Mouse (Mus musculus) limb, embryonic 13.5 days (tissue): ENCODE data around the gene Osbpl9. TPM values are rescaled to one million over a fixed set of nuclear protein-coding genes. Genes with fewer than 3 reads are reported as not detected.

ENCODE experiments used
- ATAC-seq: fragments of 200-750 bp; cut with Nextera tagmentation; 2 replicates; pipeline ENCODE4 v1.8.0; 2017; ENCODE audit warnings: low read depth, moderate number of reproducible peaks, moderate TSS enrichment; ENCODE audit not compliant: low FRiP score
- H3K27ac ChIP-seq: fragments of 300-500 bp; sonication (generic); 2 replicates; pipeline ENCODE4 v1.5.1; 2015; ENCODE audit warnings: inconsistent platforms, mild to moderate bottlenecking, moderate library complexity
- H3K27me3 ChIP-seq: fragments of 300-500 bp; sonication (generic); 2 replicates; pipeline ENCODE4 v1.6.1; 2015; ENCODE audit warnings: mild to moderate bottlenecking, inconsistent platforms
- H3K36me3 ChIP-seq: fragments of 300-500 bp; sonication (generic); 2 replicates; pipeline ENCODE4 v1.6.1; 2015; ENCODE audit warnings: inconsistent platforms, mild to moderate bottlenecking, moderate library complexity
- H3K4me1 ChIP-seq: fragments of 300-500 bp; sonication (generic); 2 replicates; pipeline ENCODE4 v1.6.1; 2015; ENCODE audit warnings: inconsistent platforms
- H3K4me2 ChIP-seq: fragments of 300-500 bp; sonication (generic); replicated peaks from 2 replicates; pipeline ENCODE4 v1.6.1; 2015; ENCODE audit warnings: inconsistent platforms, mild to moderate bottlenecking, moderate library complexity
- H3K4me3 ChIP-seq: fragments of 300-500 bp; sonication (generic); 2 replicates; pipeline ENCODE4 v1.5.1; 2015; ENCODE audit warnings: moderate library complexity, mild to moderate bottlenecking, inconsistent platforms
- H3K9ac ChIP-seq: fragments of 300-500 bp; sonication (generic); 2 replicates; pipeline ENCODE4 v1.6.1; 2015; ENCODE audit warnings: mild to moderate bottlenecking, inconsistent platforms
- H3K9me3 ChIP-seq: fragments of 300-500 bp; sonication (generic); 2 replicates; pipeline ENCODE4 v1.6.1; 2016; ENCODE audit warnings: inconsistent platforms
- WGBS: fragments of 180-500 bp; shearing (Covaris S2); methylation state at CpG from one replicate; pipeline ENCODE4 v1.1.7; 2015; 5-methylcytosine and 5-hydroxymethylcytosine counted together
- polyA plus RNA-seq: library from polyadenylated mRNA; unstranded; fragments of >200 nt; fragmentation: Nextera tagmentation; extraction: Ambion mirVana; gene quantifications from 2 replicates; pipeline ENCODE4 v1.2.1, GENCODE M21; 2015

Gene Osbpl9
- polyA plus RNA-seq, 1 experiment from 2014 or later, result 69.0 TPM

DNA sequence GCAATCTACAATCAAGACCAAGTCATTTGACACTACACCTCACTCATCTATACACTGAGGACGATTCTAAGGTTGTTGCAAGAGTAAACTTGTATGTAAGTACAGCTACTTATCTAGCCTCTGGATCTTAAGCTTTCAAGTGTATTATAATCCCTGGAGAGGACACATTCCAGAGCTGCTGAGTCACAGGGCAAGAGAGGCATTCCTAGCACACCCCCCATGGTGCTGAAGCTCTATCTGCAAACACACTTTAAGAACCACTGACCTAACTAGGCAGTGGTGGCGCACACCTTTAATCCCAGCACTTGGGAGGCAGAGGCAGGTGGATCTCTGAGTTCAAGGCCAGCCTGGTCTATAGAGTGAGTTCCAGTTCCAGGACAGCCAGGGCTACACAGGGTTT lies 51.9 kb downstream of the Osbpl9 start:
- Histone ChIP-seq H3K4me1 (peaks cover 4% of the 10 kb centered on the region), H3K27ac (no peak overlapping the region), H3K9me3 (no peaks in the 10 kb centered on the region), H3K9ac (no peak overlapping the region), H3K36me3 (peaks cover 6% of the 10 kb centered on the region; the same call in 1 of the 2 replicates), H3K27me3 (no peaks in the 10 kb centered on the region), H3K4me3 (no peak overlapping the region), H3K4me2 (no peak overlapping the region)
- ATAC-seq, result no peak
- 74% methylated on average over 2 of the region's 2 CpGs for WGBS

DNA sequence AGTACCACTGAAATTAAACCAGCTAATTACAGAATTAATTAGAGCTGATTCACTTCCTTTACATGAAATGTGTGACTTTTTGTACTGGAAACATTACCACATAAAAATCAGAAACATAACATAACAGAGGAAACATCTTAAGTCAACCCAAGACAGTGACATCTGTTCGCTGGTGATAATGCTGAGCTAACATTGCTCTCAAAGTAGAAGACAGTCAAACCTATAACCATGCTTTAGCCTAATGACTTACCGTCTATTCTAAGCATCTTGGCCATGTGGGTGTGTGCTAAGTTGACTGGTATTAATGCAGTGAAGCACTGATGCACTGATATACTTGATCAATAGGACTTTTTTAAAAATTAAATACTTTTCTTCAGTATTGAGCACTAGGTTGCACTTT lies 52.7 kb downstream of the Osbpl9 start:
- H3K9me3 ChIP-seq, result no peaks in the 10 kb centered on the region
- peaks cover 6% of the 10 kb centered on the region; the same call in 1 of the 2 replicates for H3K36me3 ChIP-seq
- no peak overlapping the region for H3K9ac ChIP-seq
- H3K27me3 ChIP-seq, result no peaks in the 10 kb centered on the region
- H3K4me3 ChIP-seq, result no peak overlapping the region
- H3K4me2 ChIP-seq, result no peak overlapping the region
- H3K4me1 ChIP-seq, result peaks cover 4% of the 10 kb centered on the region
- ATAC-seq, result no peak
- 83% methylated on average over 2 of the region's 2 CpGs for WGBS
- no peak overlapping the region for H3K27ac ChIP-seq

DNA sequence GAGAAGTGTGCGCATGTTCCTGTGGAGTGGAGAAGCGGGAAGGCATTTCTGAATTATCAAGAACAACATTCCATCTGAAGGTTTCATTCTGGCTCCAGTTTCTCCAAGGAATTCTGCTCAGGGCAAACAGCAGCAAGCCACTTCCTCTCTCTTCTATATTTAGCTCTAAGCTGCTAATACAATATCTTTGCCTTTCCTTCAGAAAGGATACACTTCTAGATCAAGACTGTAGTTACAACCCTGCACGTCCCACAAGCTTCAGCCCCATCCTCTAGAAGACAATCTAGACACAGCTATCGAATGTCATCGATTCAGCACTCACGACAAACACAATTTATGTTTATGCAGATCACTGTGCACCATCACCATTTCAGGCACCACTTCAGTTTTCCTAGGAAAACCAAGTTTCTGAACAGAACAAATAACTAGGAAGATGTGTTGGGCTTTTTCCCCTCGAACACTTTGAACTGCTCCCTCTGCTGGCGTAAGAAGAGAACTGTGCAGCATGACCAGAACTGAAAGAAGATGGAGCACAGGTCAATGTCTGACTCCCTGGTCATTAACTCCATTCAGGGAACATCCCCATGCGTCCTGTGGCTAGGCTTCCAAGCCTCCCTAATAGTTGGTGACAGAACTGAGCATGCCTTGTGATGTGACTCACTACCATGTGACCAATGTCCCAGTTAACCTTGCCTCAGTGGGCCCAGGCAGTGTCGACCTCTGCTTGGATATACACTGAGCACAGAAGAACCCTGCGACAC lies 54.6 kb downstream of the Osbpl9 start:
- no peak overlapping the region for H3K27ac ChIP-seq
- H3K36me3 ChIP-seq, result 0 out of 2 replicates have a peak, but pooled peaks cover 2% of the 10 kb centered on the region
- H3K9ac ChIP-seq, result no peak overlapping the region
- no peak for ATAC-seq
- WGBS, result 57% methylated on average over 11 of the region's 11 CpGs
- H3K27me3 ChIP-seq, result no peaks in the 10 kb centered on the region
- H3K9me3 ChIP-seq, result no peaks in the 10 kb centered on the region
- no peak overlapping the region for H3K4me3 ChIP-seq
- no peak overlapping the region for H3K4me2 ChIP-seq
- H3K4me1 ChIP-seq, result peaks cover 4% of the 10 kb centered on the region

DNA sequence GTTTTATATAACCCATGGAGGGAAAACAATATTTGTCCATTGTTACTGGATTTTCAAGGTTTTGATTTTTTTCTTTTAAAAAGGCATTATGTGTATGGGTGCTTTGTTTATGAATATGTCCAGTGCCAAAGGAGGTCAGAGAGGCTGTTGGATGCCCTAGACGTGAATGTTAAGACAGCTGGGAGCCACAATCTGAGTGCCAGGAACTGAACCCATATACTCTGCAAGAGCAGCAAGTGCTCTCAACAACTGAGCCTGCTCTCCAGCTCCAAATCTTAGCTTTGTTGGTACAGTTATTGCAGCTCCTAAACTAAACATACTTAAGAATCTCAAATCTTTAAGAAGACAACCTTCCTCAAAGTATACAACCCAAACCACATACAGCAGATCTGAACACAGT lies 59.0 kb downstream of the Osbpl9 start:
- Histone ChIP-seq H3K27ac (no peak overlapping the region), H3K4me2 (no peak overlapping the region), H3K9me3 (no peaks in the 10 kb centered on the region), H3K9ac (no peak overlapping the region), H3K4me3 (no peak overlapping the region), H3K27me3 (no peaks in the 10 kb centered on the region), H3K4me1 (peaks cover 8% of the 10 kb centered on the region), H3K36me3 (no peaks in the 10 kb centered on the region)
- ATAC-seq, result no peak
- 76% methylated on average over 1 of the region's 1 CpGs for WGBS

DNA sequence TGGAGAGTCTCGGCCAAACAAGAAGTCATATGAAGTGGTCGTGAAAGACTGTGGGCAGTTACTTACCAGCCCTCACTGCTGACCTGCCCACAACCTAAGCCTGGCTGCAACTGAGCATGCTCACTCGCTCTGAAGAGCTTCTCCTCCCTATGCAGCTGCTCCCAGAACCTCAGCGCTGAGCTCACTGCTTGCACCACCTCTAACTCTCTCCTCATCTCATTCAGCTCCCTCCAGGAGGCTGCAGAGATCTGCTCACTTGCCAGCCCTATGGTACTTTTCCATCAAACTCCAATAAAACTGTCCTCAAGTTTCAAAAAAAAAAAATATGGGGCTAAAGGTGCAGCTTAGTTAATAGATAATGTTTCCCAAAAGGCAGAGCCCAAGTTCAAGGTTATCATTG lies 63.5 kb downstream of the Osbpl9 start:
- Histone ChIP-seq H3K9me3 (no peaks in the 10 kb centered on the region), H3K27me3 (no peaks in the 10 kb centered on the region), H3K4me2 (no peak overlapping the region), H3K36me3 (no peaks in the 10 kb centered on the region), H3K9ac (no peak overlapping the region), H3K27ac (no peak overlapping the region), H3K4me3 (no peak overlapping the region), H3K4me1 (peaks cover 3% of the 10 kb centered on the region)
- ATAC-seq, result no peak
- WGBS, result 45% methylated on average over 4 of the region's 4 CpGs

DNA sequence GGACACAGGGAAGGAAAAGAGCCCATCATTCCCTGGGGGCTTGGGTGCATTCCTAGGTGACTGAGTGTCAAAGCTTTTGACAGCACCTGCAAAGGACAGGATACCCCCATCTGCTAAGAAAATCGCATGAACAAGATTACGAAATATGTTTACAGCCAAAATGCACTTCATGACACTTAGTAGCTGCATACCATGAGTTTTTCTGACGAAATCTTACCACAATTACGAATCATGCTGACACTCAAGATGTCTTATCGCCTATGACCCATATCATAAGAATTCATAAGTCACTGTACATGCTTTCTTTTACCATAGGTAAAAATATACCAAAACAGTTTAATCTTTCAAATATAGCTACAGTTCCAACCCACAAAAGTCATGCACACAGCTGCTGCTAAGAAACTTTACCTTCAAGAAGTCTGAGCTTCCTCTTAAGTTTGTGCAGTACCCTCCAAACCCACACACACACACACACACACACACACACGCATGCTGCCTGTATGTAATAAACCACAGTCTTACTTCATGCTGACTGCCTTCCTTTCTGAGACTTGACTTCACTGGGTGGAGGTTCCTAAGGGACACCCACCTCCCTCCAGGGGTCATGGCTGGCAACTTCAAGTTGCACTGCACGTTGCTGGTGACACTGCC lies 65.5 kb downstream of the Osbpl9 start:
- Histone ChIP-seq H3K9ac (no peak overlapping the region), H3K9me3 (no peaks in the 10 kb centered on the region), H3K4me1 (peaks cover 3% of the 10 kb centered on the region), H3K4me3 (no peak overlapping the region), H3K4me2 (no peak overlapping the region), H3K27me3 (no peaks in the 10 kb centered on the region), H3K36me3 (peaks cover 3% of the 10 kb centered on the region; the same call in 1 of the 2 replicates), H3K27ac (no peak overlapping the region)
- ATAC-seq, result no peak
- 82% methylated on average over 7 of the region's 7 CpGs for WGBS

DNA sequence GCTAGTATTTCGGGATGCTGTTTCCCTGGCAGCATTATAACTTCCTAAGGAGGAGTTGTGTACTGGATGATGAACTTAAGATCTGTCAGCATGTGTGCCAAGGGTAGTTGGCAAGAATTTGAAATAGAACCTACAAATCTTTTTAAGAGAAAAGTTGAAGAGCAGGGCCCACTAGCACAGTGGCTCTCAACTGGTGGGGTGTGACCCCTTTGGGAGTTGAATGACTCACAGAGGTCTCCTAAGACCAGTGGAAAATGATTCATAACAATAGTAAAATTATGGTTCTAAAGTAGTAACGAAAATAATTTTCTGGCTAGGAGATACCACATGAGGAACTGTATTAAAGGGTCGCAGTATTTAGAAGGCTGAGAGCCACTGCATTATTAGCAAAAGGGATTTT lies 67.1 kb downstream of the Osbpl9 start:
- Histone ChIP-seq H3K4me1 (peaks cover 3% of the 10 kb centered on the region), H3K36me3 (peaks cover 8% of the 10 kb centered on the region; the same call in 1 of the 2 replicates), H3K4me2 (no peak overlapping the region), H3K4me3 (no peak overlapping the region), H3K9ac (no peak overlapping the region), H3K9me3 (no peaks in the 10 kb centered on the region), H3K27ac (no peak overlapping the region), H3K27me3 (no peaks in the 10 kb centered on the region)
- ATAC-seq, result no peak
- WGBS, result 88% methylated on average over 3 of the region's 3 CpGs

DNA sequence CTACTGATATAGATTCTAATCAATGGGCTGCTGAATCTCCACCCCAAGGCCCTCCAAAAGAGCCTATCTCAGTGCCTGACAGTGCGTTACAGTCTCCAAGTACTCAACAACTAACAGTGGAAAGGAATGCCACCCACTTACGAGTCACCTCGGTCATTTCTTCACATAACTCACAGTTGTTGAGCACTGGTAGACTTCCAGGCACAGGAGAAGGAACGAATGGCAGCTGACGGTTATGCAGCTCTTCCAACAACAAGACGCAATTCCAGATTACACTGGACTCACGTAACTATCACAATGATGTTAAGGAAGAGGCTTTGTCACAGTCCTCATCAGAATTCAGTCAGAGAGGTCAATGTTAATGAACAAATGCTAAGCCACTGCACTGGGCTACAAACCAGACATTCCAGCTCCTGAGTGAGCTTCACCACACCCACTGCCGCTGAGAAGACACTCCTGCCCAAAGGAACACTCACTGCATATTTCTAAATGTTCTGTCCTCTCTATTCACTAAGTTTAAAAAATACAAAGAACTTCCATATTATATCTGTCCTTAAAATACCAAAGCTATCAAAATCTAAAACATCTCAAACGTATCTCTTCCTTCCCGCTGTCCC lies 70.7 kb downstream of the Osbpl9 start:
- H3K4me3 ChIP-seq, result no peak overlapping the region
- no peaks in the 10 kb centered on the region for H3K27me3 ChIP-seq
- H3K4me1 ChIP-seq, result 0 out of 2 replicates have a peak, but pooled peaks cover 9% of the 10 kb centered on the region
- 93% methylated on average over 10 of the region's 10 CpGs for WGBS
- H3K9me3 ChIP-seq, result no peaks in the 10 kb centered on the region
- H3K4me2 ChIP-seq, result no peak overlapping the region
- no peak overlapping the region for H3K27ac ChIP-seq
- H3K36me3 ChIP-seq, result peaks cover 8% of the 10 kb centered on the region; the same call in 1 of the 2 replicates
- no peak for ATAC-seq
- no peak overlapping the region for H3K9ac ChIP-seq

DNA sequence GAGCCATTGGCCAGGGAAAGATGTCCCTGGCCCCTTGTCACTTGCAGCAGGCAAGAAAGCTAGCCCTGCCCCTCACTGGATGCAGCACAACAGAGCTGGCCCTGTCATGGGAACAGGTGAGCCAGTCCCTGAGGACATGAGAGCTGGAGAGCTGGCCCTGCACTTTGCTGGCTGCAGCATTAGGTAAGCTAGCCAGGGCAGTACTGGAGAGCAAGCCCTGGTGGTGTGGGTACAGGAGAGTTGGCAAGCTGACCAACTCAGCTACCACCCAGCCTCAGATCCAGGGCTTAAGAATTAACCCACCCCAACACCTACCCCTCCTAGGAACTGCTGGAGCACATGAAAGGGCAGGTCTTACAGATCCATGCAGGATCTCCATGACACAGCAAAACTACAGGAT lies 73.1 kb downstream of the Osbpl9 start:
- Histone ChIP-seq H3K9me3 (no peaks in the 10 kb centered on the region), H3K36me3 (peaks cover 8% of the 10 kb centered on the region; the same call in 1 of the 2 replicates), H3K4me2 (no peak overlapping the region), H3K27me3 (no peaks in the 10 kb centered on the region), H3K27ac (no peak overlapping the region), H3K4me1 (0 out of 2 replicates have a peak, but pooled peaks cover 9% of the 10 kb centered on the region), H3K9ac (no peak overlapping the region), H3K4me3 (no peak overlapping the region)
- ATAC-seq, result no peak

DNA sequence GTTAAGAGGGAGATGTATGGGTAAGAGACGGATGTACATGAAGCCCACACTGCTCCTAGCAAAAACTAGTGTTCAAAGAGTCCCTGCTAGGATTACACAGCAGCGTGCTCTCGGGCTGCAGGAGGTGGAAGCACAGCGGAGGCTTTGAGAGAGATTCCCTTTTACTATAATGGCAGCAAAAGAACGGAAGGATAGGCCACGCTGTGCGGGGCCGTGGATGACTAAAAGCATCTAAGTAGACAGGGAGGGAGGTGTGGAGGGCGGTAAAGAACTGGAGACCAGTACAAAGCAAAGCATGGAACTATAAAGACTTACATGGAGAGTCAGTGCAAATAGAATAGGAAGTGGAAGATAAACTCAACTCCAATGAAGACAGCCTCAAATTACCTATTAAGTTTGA lies 74.1 kb downstream of the Osbpl9 start:
- ATAC-seq, result no peak
- H3K27me3 ChIP-seq, result no peaks in the 10 kb centered on the region
- no peak overlapping the region for H3K4me3 ChIP-seq
- 90% methylated on average over 9 of the region's 9 CpGs for WGBS
- H3K9ac ChIP-seq, result no peak overlapping the region
- H3K36me3 ChIP-seq, result peaks cover 8% of the 10 kb centered on the region; the same call in 1 of the 2 replicates
- no peak overlapping the region for H3K4me2 ChIP-seq
- H3K9me3 ChIP-seq, result no peaks in the 10 kb centered on the region
- H3K4me1 ChIP-seq, result peaks cover 12% of the 10 kb centered on the region; the same call in 1 of the 2 replicates
- no peak overlapping the region for H3K27ac ChIP-seq

DNA sequence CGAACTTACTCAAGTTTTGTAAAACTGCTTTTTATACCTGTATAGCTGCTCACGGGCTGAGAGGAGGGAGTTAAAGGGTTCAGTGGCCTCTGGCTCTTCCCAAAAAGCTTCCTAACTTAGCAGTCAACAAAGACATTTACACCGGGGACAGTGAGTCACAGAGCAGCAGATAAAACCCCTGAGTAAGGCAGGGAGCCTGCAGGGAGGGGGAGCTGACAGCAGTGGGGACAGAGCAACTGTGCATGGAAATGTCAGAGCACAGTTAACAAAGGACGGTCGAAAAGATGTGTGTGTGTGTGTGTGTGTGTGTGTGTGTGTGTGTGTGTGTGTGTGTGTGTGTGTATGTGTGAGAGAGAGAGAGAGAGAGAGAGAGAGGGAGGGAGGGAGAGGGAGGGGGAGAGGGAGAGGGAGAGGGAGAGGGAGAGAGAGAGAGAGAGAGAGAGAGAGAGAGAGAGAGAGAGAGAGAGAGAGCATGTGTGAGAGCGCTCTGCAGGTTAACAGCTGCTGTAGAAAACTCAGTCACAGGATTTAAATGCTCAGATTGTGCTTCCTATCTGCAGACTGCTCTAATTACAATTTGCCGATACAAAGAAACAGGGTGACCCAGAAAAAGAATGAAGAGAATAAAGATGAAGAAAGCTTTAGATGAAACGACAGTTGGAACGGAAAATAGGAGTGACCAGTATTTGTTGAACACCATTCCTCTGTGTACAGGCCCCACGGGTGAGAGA lies 75.1 kb downstream of the Osbpl9 start:
- no peak overlapping the region for H3K4me3 ChIP-seq
- ATAC-seq, result no peak
- no peak overlapping the region for H3K27ac ChIP-seq
- WGBS, result 64% methylated on average over 9 of the region's 10 CpGs
- H3K4me1 ChIP-seq, result peaks cover 17% of the 10 kb centered on the region
- no peak overlapping the region for H3K9ac ChIP-seq
- no peaks in the 10 kb centered on the region for H3K9me3 ChIP-seq
- H3K4me2 ChIP-seq, result no peak overlapping the region
- H3K27me3 ChIP-seq, result no peaks in the 10 kb centered on the region
- H3K36me3 ChIP-seq, result peaks cover 7% of the 10 kb centered on the region; the same call in 1 of the 2 replicates
